Mouse (Mus musculus): ENCODE measurements around the gene Il22ra1. TPM values are rescaled to one million over a fixed set of nuclear protein-coding genes. Genes with fewer than 3 reads are reported as not detected.

Gene Il22ra1
- polyA plus RNA-seq, 1 experiment from 2014 or later: 0.50 TPM

GRCm38 (mm10) chr4:135787271-135787670 lies 59.3 kb downstream of the Il22ra1 start:
- Histone ChIP-seq H3K9ac (ENCODE audit: low read depth, low read length) (no peak overlapping the region), H3K4me1 (ENCODE audit: control insufficient read depth, low read depth, low read length) (no peaks in the 10 kb centered on the region), H3K4me3 (ENCODE audit: low read depth, low read length) (no peak overlapping the region), H3K9me3 (replicated peaks; ENCODE audit: control insufficient read depth, low read length) (no peaks in the 10 kb centered on the region), H3K4me2 (ENCODE audit: low read depth, low read length) (no peak overlapping the region), H3K27ac (ENCODE audit: low read length) (no peak overlapping the region), H3K27me3 (ENCODE audit: control insufficient read depth, insufficient read depth, low read depth, low read length) (no peaks in the 10 kb centered on the region), H3K36me3 (ENCODE audit: control insufficient read depth, insufficient read depth) (no peaks in the 10 kb centered on the region)
- no peak for ATAC-seq (ENCODE audit: low read depth)
- 60% methylated on average over 6 of the region's 6 CpGs for WGBS (ENCODE audit: insufficient replicate concordance)

DNA sequence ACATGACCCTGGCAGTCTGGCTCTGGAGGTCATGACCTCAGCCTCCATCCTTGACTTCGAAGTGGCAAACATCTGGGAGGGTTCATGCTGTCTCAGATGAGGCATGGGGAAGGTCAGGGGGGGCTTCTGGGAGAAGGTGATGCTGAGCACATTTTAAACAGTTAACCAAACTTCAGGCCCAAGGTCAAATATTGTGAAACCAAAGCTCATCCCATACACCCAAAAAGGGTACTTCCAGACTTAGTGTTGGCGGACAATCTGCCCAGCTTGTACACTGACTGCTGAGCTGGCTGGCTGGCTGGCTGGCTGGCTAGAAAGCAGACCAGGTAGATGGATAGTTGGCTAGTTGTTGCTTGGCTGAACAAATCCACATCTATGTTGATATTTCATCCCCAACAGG lies 61.2 kb downstream of the Il22ra1 start:
- no peaks in the 10 kb centered on the region for H3K9me3 ChIP-seq (replicated peaks; ENCODE audit: control insufficient read depth, low read length)
- H3K4me1 ChIP-seq (ENCODE audit: control insufficient read depth, low read depth, low read length): no peaks in the 10 kb centered on the region
- no peak overlapping the region for H3K9ac ChIP-seq (ENCODE audit: low read depth, low read length)
- WGBS (ENCODE audit: insufficient replicate concordance): 45% methylated on average over 2 of the region's 2 CpGs
- no peak overlapping the region for H3K27ac ChIP-seq (ENCODE audit: low read length)
- H3K36me3 ChIP-seq (ENCODE audit: control insufficient read depth, insufficient read depth): no peaks in the 10 kb centered on the region
- no peak overlapping the region for H3K4me2 ChIP-seq (ENCODE audit: low read depth, low read length)
- ATAC-seq (ENCODE audit: low read depth): no peak
- no peaks in the 10 kb centered on the region for H3K27me3 ChIP-seq (ENCODE audit: control insufficient read depth, insufficient read depth, low read depth, low read length)
- no peak overlapping the region for H3K4me3 ChIP-seq (ENCODE audit: low read depth, low read length)

DNA sequence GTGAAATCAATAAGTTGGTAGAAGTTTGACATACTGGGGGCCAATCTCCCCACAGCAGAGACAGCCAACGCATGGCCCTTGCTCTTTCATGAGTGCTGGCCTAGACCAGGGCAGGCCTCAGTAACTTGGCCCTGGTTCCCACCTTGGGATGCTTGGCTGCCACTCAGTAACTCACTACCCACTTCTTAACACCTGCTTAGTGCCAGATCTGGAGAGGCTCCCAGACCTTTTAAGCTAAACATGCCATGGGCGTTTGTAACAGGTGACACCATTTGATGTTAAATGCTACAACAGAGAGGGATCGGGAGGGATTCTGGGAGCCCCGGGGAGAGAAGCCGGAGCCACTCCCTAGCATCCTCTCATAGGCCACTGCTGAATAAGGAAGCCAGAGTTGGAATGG lies 64.8 kb downstream of the Il22ra1 start:
- WGBS (ENCODE audit: insufficient replicate concordance): 77% methylated on average over 5 of the region's 5 CpGs

DNA sequence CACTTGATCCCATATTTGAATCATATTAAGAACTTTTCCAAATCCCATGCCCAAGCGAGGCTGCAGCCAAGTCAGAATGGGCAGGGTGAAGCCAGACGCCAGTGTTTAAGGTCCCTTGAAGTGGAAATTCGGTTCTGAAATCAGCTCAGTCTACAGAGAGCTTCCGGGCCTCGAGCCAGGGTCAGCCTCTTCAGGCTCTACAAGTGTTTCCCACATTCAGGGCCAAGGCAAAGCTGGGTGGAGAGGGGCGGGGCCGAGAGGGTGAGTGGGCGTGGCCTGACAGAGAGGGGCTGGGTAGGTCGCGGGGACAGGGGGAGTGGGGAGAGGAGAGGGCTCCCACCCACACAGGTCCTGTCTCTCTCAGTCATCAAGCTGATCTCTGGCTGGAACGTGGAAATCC lies 70.0 kb downstream of the Il22ra1 start:
- Histone ChIP-seq H3K36me3 (ENCODE audit: control insufficient read depth, insufficient read depth) (no peaks in the 10 kb centered on the region), H3K4me1 (ENCODE audit: control insufficient read depth, low read depth, low read length) (peaks cover 8% of the 10 kb centered on the region), H3K4me2 (ENCODE audit: low read depth, low read length) (no peak overlapping the region), H3K9me3 (replicated peaks; ENCODE audit: control insufficient read depth, low read length) (no peaks in the 10 kb centered on the region), H3K9ac (ENCODE audit: low read depth, low read length) (no peak overlapping the region), H3K27me3 (ENCODE audit: control insufficient read depth, insufficient read depth, low read depth, low read length) (no peaks in the 10 kb centered on the region), H3K4me3 (ENCODE audit: low read depth, low read length) (no peak overlapping the region), H3K27ac (ENCODE audit: low read length) (no peak overlapping the region)
- 26% methylated on average over 11 of the region's 11 CpGs for WGBS (ENCODE audit: insufficient replicate concordance)
- ATAC-seq (ENCODE audit: low read depth): no peak

More for the DNA sequence above, 64.8 kb downstream of the Il22ra1 start:
- no peak overlapping the region for H3K4me2 ChIP-seq (ENCODE audit: low read depth, low read length)
- no peak overlapping the region for H3K4me3 ChIP-seq (ENCODE audit: low read depth, low read length)
- no peaks in the 10 kb centered on the region for H3K9me3 ChIP-seq (replicated peaks; ENCODE audit: control insufficient read depth, low read length)
- H3K27me3 ChIP-seq (ENCODE audit: control insufficient read depth, insufficient read depth, low read depth, low read length): no peaks in the 10 kb centered on the region
- H3K27ac ChIP-seq (ENCODE audit: low read length): no peak overlapping the region
- no peak overlapping the region for H3K9ac ChIP-seq (ENCODE audit: low read depth, low read length)
- no peak for ATAC-seq (ENCODE audit: low read depth)
- peaks cover 6% of the 10 kb centered on the region for H3K4me1 ChIP-seq (ENCODE audit: control insufficient read depth, low read depth, low read length)
- H3K36me3 ChIP-seq (ENCODE audit: control insufficient read depth, insufficient read depth): no peaks in the 10 kb centered on the region

DNA sequence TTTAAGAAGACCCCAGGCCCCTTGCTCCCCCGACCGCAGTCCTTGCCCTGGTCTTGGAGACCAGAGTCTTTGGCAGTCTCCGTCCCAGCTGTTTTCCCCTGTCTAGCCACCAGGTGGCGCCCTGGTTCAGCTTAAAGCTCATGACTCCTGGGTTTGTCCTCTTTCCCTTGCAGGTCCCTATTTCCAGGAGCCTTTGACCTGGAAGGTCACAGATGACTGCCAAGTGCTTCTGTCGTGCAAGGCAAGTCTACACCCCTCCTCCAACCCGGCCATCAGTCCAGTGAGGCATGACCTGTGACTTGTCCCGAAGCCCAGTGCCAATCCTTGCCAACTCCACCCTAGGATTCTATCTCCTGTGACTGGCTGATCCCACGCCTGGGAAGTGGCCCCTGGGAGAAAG lies 73.6 kb downstream of the Il22ra1 start:
- peak; percentile 30 for ATAC-seq (ENCODE audit: low read depth)
- Histone ChIP-seq H3K27ac (ENCODE audit: low read length) (no peak overlapping the region), H3K9me3 (replicated peaks; ENCODE audit: control insufficient read depth, low read length) (0 out of 2 replicates have a peak, but pooled peaks cover 2% of the 10 kb centered on the region), H3K4me3 (ENCODE audit: low read depth, low read length) (no peak overlapping the region), H3K4me1 (ENCODE audit: control insufficient read depth, low read depth, low read length) (peaks cover 3% of the 10 kb centered on the region), H3K27me3 (ENCODE audit: control insufficient read depth, insufficient read depth, low read depth, low read length) (no peaks in the 10 kb centered on the region), H3K9ac (ENCODE audit: low read depth, low read length) (no peak overlapping the region), H3K36me3 (ENCODE audit: control insufficient read depth, insufficient read depth) (no peaks in the 10 kb centered on the region), H3K4me2 (ENCODE audit: low read depth, low read length) (no peak overlapping the region)
- 18% methylated on average over 8 of the region's 8 CpGs for WGBS (ENCODE audit: insufficient replicate concordance)

Other genes with a start within 250 kb of the Il22ra1 start
- not detected in 2 replicates for gene Stpg1, start 233.4 kb upstream of the Il22ra1 start, polyA plus RNA-seq (2015; fragmentation: Nextera tagmentation; extraction: Ambion mirVana)
- 2.7 and 3.2 TPM in 2 replicates for gene Nipal3, start 233.1 kb upstream of the Il22ra1 start, polyA plus RNA-seq (2015; fragmentation: Nextera tagmentation; extraction: Ambion mirVana)
- 0.37 and 0.61 TPM in 2 replicates for gene Grhl3, start 154.5 kb upstream of the Il22ra1 start, polyA plus RNA-seq (2015; fragmentation: Nextera tagmentation; extraction: Ambion mirVana)
- 0.19 and 0.31 TPM in 2 replicates for gene Ifnlr1, start 41.9 kb upstream of the Il22ra1 start, polyA plus RNA-seq (2015; fragmentation: Nextera tagmentation; extraction: Ambion mirVana)
- gene Myom3, start 31.5 kb downstream of the Il22ra1 start, polyA plus RNA-seq (2015; fragmentation: Nextera tagmentation; extraction: Ambion mirVana): 0.35 and 0.72 TPM in 2 replicates
- gene Srsf10, start 127.6 kb downstream of the Il22ra1 start, polyA plus RNA-seq (2015; fragmentation: Nextera tagmentation; extraction: Ambion mirVana): 81.8 and 90.3 TPM in 2 replicates
- 74.9 and 81.1 TPM in 2 replicates for gene Pnrc2, start 145.7 kb downstream of the Il22ra1 start, polyA plus RNA-seq (2015; fragmentation: Nextera tagmentation; extraction: Ambion mirVana)
- 2.9 TPM in 2 replicates for gene Cnr2, start 167.2 kb downstream of the Il22ra1 start, polyA plus RNA-seq (2015; fragmentation: Nextera tagmentation; extraction: Ambion mirVana)
- 22.7 and 28.0 TPM in 2 replicates for gene Fuca1, start 192.6 kb downstream of the Il22ra1 start, polyA plus RNA-seq (2015; fragmentation: Nextera tagmentation; extraction: Ambion mirVana)
- gene Hmgcl, start 218.3 kb downstream of the Il22ra1 start, polyA plus RNA-seq (2015; fragmentation: Nextera tagmentation; extraction: Ambion mirVana): 105 and 107 TPM in 2 replicates
- gene Gale, start 235.6 kb downstream of the Il22ra1 start, polyA plus RNA-seq (2015; fragmentation: Nextera tagmentation; extraction: Ambion mirVana): 34.5 and 37.6 TPM in 2 replicates
- 37.0 and 39.9 TPM in 2 replicates for gene Lypla2, start 244.5 kb downstream of the Il22ra1 start, polyA plus RNA-seq (2015; fragmentation: Nextera tagmentation; extraction: Ambion mirVana)

Measured in liver, embryonic 16.5 days (tissue).